Mouse (Mus musculus) spleen, adult 18-20 months (tissue): Measurements from ENCODE around the gene Slc9a3r1.

Experiments used
- DNase-seq, 2 experiments: peaks; one replicate each; pipeline ENCODE4 v3.0.0; 2022; ENCODE audit warnings: mixed read lengths in 2 of 2

The Slc9a3r1 gene

DNA sequence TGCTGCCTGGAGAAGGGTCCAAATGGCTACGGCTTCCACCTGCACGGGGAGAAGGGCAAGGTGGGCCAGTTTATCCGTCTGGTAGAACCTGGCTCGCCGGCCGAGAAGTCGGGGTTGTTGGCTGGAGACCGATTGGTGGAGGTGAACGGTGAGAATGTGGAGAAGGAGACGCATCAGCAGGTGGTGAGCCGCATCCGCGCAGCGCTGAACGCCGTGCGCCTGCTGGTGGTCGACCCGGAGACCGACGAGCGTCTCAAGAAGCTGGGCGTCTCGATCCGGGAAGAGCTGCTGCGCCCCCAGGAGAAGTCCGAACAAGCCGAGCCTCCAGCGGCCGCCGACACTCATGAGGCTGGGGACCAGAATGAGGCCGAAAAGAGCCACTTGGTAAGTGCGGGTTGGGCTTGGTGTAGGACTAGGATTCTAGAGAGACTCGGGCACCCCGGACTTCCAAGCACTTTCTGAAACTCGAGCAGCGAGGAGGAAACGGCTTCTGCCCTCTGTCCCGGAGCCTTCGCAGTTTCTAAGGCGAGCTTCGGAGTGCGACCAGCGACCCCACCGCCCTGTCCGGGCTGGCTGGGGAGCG, 518 bp downstream of the Slc9a3r1 start:
- no peak for DNase-seq

DNA sequence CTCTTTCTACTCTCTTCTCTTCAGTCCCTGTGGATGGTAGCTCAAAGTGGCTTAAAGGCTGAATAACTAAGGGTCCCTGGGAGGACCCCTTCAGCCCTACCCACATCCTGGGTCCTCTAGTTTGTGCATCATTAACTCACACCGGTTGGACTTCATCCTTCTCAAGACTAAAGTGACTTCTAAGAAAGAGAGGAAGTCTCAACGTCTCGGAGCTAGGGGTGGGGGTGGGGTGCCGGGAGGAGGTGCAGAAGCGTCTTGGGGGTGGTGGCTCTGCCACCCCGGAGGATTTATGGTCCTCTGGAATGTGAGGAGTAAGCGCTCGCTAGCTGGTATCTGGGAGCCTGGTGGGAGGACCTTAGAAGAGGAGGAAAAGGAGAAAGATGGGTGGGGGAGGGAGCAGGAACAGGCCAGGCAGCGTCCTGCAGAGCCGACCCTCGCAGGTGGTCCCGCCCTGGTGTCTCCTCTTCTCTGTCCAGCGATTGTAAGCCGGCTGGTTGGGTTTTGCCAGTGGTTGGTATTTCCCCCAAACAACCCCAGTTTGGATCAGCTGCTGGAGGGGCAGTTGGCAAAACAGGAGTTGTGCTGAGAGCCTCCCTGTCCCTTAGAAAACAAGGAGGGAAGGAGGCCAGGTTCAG, 1.3 kb downstream of the Slc9a3r1 start:
- no peak for DNase-seq

DNA sequence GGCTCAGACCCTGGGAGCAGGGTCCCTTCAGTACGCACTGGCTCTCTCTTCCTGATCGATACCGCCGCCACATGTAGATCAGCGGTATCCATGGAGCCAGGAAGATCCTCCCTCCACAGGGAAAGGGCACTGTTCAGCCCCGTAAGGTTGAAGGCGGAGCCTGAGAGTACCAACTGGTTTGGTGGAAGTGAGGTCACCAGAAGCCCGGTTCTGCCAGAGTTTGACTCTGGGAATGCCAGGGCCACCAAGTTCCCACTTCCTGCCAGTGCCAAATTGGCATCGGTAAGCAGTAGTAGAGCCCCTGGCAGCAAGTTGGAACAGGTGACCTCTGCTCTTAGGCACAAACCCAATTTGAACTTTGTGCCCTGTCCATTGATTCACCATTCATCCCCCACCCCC, 1.8 kb downstream of the Slc9a3r1 start:
- DNase-seq, result no peak

DNA sequence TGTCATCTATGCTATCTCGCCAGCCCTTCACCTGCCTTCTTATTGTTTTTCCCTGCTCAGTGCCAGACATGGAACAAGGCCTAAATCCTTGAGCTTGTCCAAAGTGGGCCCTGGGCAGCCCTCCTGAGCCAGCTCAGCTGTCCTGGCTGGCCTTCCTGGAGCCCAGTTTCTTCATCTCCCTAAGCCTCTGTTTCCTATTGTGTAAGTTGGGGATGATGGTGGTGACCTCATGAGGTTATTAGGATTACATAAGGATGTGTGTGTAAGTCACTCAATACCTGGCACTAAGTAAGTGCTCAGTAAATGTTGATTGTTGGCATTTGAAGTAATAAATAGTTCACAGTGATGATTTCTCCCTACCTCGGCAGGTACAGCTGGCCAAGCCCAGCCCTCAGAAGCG, 3.6 kb downstream of the Slc9a3r1 start:
- DNase-seq, result no peak

DNA sequence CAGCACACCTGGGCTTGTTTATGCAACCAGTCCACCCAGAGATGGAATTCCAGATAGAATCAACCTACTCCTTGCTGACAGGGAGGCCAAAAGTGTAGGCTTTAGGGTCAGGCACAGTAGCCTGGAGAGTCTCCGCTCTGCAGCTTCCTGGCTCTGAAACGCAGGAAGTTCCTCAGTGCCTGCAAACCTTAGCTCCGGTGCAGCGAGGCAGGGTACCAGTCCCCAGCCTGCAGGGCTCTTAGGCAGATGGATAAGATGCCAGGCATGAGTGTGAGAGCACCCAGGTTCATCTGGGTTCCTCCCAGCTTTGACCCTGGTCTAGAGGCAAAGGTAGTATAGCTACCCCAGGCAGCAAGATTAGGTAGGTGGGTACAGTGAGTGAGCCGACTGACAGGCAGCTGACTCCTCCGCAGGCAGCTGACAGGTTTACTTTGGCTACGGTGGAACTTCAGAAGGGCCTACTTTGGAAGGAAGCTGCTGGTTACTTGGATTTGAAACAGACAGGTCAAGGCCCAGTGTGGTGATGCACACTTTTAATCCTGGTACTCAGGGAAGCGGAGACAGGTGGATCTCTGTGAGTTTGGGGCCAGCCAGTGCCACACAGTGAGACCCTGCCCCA, 4.6 kb downstream of the Slc9a3r1 start:
- no peak for DNase-seq

- no peak for DNase-seq
These were observed 6.3 kb downstream of the Slc9a3r1 start for GRCm38 (mm10) chr11:115169430-115169829.

DNA sequence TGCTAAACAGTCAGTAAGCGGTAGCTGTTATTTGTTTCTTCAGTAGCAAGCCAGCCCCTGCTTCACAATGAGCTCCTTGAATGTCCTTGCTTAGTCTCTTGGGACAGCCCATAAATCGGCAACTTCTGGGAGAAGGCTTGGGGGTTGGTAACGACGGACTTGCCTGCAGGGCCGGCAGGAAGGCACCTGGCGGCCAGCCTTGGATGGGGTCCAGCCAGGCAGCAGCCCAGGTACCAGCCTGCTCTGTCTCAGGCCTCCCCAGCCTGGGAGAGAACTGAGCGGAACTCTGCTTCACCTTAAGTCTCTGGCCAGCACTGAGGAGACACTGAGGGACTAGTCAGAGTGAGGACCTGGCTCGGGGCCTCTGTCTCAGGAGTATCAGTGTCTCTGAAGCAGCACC, 8.0 kb downstream of the Slc9a3r1 start:
- no peak for DNase-seq

GRCm38 (mm10) chr11:115172825-115173287, 9.7 kb downstream of the Slc9a3r1 start:
- no peak for DNase-seq

DNA sequence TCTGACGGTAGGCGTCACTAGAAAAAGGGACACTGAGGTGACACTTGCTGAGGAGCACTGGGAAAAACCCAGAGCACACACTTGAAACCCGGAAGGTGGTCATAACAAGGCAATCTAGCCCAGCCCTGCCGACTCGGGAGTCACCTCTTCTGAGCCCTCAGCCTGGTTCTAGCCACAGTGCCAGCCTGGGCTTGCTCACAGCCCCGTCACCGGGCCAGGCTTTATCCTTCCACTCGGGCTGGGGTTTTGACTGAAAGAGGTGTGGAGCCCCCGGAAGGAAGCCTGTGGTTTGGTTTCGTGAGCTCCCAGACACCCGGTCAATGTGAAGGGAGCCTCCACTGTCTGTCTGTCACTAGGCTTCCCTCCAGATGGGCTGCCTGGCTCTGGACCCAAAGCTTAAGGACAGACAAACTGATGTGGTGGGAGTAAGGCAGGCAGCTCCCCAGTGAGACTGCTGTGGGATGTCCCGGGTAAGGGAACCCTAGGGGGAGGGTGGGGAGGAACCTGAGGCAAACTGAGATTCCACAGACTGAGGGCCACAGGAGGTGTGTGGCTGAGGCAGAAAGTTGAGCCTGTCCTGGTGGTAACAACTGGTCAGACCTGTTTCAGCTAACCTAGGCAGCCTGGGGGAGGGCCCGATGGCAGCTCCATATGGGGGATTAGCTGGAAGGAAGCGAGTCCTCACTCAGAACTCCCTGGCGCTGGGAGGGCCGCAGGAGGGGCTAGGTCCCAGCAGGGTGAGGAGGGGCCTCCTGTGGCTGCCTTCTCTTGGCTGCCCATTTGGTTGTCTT, 10.6 kb downstream of the Slc9a3r1 start:
- no peak for DNase-seq

DNA sequence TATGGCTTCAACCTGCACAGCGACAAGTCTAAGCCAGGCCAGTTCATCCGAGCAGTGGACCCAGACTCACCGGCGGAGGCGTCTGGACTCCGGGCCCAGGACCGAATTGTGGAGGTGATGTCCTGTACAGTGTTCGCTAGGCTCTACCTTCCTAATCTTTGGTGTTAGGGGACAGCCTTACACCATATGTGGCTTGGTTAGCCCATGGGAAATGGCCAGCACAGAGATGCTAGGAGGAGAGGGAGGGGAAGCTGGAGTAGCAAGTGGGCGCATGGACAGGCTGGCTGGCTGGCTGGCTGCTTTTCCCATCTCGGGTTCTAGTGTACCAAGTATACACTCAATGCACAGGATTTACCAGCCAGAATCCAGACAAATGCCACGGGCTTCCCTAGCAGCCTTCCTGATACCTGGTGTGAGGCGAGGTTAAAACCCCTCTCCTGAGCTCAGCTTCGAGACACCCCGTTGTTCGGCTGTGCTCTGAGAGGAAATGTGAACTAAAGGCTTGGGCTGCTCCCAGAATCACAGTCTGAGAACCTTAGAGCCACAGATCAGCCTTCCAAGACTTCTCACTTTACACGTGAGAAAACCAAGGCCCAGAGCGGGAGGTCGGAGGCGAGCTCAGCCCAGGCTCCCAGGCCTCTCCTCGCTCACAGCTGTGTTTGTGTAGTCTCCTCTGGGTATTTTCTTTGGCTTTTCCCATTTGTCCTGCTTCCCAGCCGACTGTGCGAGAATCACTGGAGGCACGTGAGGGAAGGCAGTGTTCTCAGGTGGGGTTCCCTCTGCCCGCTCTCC, 13.5 kb downstream of the Slc9a3r1 start:
- DNase-seq, result no peak

DNA sequence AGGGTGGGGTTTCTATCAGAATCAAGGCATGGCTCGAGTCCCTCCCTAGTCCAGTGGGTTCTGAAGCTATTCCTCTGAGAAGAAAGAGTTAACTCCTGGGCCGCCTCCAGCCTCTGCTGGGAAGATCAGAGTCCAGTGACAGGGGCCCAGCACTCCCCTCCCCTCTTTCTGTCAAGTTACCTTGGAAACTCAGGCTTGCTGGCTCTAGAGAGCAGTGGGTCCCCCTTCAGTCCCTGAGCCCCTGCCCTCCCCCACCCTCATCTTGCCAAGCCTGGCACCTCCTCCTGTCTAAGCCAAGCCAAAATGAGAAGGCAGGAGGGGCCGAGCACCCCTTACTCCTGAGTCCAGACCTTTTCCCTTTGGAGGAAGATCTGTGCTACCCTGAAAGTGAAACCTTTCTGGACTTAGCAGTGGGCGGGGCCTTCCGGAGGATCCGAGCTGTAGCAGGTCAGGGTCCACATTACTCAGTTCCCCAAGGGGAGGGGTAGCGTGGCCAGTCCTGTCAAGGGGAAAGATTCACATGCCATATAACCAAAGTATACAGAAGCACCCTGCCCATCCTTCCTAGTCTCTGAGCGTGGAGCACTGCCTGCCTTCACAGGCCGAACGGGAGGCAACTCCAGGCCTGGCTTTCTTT, 14.5 kb downstream of the Slc9a3r1 start:
- DNase-seq, result no peak

DNA sequence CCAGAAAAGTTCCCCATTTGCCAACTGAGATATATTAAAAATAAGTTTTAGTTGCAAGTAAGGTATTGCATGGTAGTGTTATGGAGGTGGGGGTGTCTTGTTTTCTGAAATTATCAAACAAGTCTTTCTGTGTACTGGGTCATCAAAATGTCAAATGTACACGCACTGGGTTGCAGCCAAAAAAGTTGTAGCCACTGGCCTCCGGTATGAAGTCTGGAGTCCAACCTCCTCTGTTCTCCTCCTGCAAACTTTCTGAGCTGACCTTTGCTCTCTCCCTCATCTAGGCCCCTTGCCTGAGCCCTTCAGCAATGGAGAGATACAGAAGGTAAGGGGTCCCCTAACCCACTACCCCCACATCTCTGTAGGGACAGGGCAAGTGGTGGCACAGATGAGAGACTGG, 15.6 kb downstream of the Slc9a3r1 start:
- no peak for DNase-seq

GRCm38 (mm10) chr11:115179191-115179590, 16.1 kb downstream of the Slc9a3r1 start:
- DNase-seq, result no peak

GRCm38 (mm10) chr11:115179881-115180280, 16.7 kb downstream of the Slc9a3r1 start:
- DNase-seq, result no peak

DNA sequence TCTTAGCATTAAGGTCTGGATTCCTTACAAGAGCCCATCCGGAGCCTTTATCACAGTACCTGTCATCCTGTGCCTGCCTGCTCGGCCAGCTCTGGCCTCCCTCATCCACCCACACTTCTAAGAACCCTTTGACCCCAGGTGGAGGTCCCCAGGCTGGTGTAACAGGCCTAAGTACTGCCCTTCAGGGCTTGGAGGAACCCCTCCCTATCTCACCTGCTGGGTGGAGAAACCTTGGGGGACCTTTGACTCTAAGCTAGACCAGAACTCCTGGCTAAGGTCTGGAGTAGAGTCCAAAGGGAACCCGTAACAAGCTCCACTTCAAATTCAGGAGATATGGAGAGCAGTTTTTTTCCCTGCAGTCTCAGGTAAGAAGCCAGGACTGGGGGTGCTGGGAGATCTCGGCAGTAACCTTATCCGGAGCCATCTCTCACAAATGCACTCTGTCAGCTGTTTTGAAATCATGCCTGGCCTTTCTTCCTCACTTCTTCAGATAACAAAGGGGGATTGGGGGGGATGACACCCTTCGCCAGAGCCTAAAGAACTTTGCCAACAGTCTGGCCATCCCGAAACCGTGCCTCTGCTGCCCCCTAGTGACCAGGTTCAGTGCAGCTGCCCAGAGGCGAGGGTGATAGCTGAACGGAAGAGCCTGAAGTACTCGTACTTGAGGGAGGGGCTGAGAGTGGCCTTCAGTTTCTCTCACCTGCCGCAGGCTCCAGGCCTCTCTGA, 18.9 kb downstream of the Slc9a3r1 start:
- DNase-seq, result peak; percentile 72 to 90

- DNase-seq, result no peak
These were observed 21.8 kb downstream of the Slc9a3r1 start for GRCm38 (mm10) chr11:115184973-115185372.

DNA sequence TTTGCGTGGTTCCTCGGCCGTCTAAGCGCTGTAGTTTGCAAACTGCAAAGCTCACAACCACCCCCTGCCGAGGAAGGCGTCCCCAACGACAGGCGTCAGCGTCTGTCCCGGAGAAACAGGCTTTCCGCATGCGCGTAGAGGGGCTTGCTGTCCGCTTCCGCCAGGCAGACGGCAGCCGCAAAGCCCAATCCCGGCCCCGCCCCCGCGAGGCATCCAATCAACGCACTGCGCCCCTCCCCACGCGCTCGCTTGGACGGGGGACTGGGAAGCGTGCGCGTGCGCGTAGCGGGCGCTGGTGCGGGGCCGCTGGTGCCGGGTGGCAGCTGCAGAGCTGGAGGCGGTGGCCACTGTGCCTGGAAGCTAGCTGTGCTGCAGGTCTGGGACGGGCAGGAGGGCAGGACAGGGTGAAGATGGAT, 24.1 kb downstream of the Slc9a3r1 start, which contains the start of gene Tmem104:
TSS of gene Tmem104 (plus strand) at position 264 of the 416 bp plus-strand sequence.
- peak; percentile 99 for DNase-seq

- DNase-seq, result no peak
These were observed 24.6 kb downstream of the Slc9a3r1 start, which contains the start of gene Nat9 for GRCm38 (mm10) chr11:115187693-115188092. Gene Nat9, minus strand, starts transcription at chr11:115187859.

DNA sequence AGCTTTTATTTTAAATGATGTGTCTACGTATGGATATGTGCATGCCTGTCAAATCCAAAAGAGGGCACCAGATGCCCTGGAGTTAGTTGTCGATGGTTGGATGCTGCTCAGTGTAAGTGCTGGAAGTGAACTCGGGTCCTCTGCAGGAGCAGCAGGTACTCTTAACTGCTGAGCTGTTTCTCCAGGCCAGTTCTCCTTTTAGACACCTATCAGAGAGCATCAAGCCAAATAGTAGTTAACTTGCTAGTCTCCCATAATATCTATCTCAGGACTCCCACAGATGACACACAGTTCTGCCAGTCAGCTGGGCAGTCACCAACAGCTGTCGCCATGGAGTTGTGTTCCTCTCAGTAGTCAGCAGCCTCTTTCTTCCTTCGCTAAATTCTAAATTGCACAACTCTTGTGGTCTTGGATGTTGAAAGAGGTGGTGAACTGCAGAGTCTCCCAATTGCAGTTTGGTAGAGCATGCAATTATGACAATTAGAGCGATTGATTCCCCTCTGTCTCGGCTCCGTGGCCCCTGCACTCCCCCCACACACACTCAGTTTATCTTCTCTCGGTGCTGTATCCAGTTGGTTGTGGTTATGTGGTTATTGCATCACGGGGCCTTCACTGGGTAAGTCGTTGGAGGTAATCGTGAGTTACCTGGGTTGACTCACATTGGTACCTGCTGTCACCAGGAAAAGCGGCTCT, 25.5 kb downstream of the Slc9a3r1 start:
- no peak for DNase-seq

GRCm38 (mm10) chr11:115189304-115189703, 26.2 kb downstream of the Slc9a3r1 start:
- no peak for DNase-seq

- no peak for DNase-seq
These were observed 29.0 kb downstream of the Slc9a3r1 start for GRCm38 (mm10) chr11:115192180-115192579.
